Mouse (Mus musculus): ENCODE results near the gene Gpr137c. TPM values are rescaled to one million over a fixed set of nuclear protein-coding genes. Genes with fewer than 3 reads are reported as not detected.

Gpr137c gene
- polyA plus RNA-seq, 1 experiment from 2014 or later = 0.69 TPM

- no peaks in the 10 kb centered on the region for H3K9me3 ChIP-seq (ENCODE audit: control insufficient read depth, low read length)
- H3K27me3 ChIP-seq (replicated peaks; ENCODE audit: control insufficient read depth, insufficient read depth, low read length) = no peaks in the 10 kb centered on the region
- H3K9ac ChIP-seq (ENCODE audit: low read depth, low read length) = no peak overlapping the region
- DNase-seq (ENCODE audit: low spot score) (no peak), ATAC-seq (replicated peaks; ENCODE audit: low FRiP score) (no peak)
- 79% methylated on average over 4 of the region's 4 CpGs for WGBS
- no peaks in the 10 kb centered on the region for H3K36me3 ChIP-seq (ENCODE audit: control insufficient read depth, insufficient read depth, low read length)
- no peak overlapping the region for H3K27ac ChIP-seq (ENCODE audit: low read depth, low read length)
- no peak overlapping the region for H3K4me3 ChIP-seq (ENCODE audit: low read depth, low read length)
- H3K4me2 ChIP-seq = no peak overlapping the region
- no peaks in the 10 kb centered on the region for H3K4me1 ChIP-seq (replicated peaks; ENCODE audit: control insufficient read depth, insufficient read depth, low read length)
Measured at GRCm38 (mm10) chr14:45210683-45211082, 8.8 kb upstream of the Gpr137c start.

GRCm38 (mm10) chr14:45211431-45211830, 8.1 kb upstream of the Gpr137c start:
- H3K4me1 ChIP-seq (replicated peaks; ENCODE audit: control insufficient read depth, insufficient read depth, low read length) = no peaks in the 10 kb centered on the region
- no peaks in the 10 kb centered on the region for H3K36me3 ChIP-seq (ENCODE audit: control insufficient read depth, insufficient read depth, low read length)
- H3K9ac ChIP-seq (ENCODE audit: low read depth, low read length) = no peak overlapping the region
- no peak for DNase-seq (ENCODE audit: low spot score)
- no peak overlapping the region for H3K4me2 ChIP-seq
- ATAC-seq (replicated peaks; ENCODE audit: low FRiP score) = no peak
- H3K27me3 ChIP-seq (replicated peaks; ENCODE audit: control insufficient read depth, insufficient read depth, low read length) = no peaks in the 10 kb centered on the region
- no peaks in the 10 kb centered on the region for H3K9me3 ChIP-seq (ENCODE audit: control insufficient read depth, low read length)
- H3K4me3 ChIP-seq (ENCODE audit: low read depth, low read length) = no peak overlapping the region
- 71% methylated on average over 1 of the region's 1 CpGs for WGBS
- no peak overlapping the region for H3K27ac ChIP-seq (ENCODE audit: low read depth, low read length)

- ATAC-seq (replicated peaks; ENCODE audit: low FRiP score) (no peak), DNase-seq (ENCODE audit: low spot score) (no peak)
- Histone ChIP-seq H3K9ac (ENCODE audit: low read depth, low read length) (no peak overlapping the region), H3K27ac (ENCODE audit: low read depth, low read length) (no peak overlapping the region), H3K4me1 (replicated peaks; ENCODE audit: control insufficient read depth, insufficient read depth, low read length) (no peaks in the 10 kb centered on the region), H3K4me3 (ENCODE audit: low read depth, low read length) (no peak overlapping the region), H3K4me2 (no peak overlapping the region), H3K36me3 (ENCODE audit: control insufficient read depth, insufficient read depth, low read length) (no peaks in the 10 kb centered on the region), H3K27me3 (replicated peaks; ENCODE audit: control insufficient read depth, insufficient read depth, low read length) (0 out of 2 replicates have a peak, but pooled peaks cover 3% of the 10 kb centered on the region), H3K9me3 (ENCODE audit: control insufficient read depth, low read length) (no peaks in the 10 kb centered on the region)
- WGBS = 89% methylated on average over 9 of the region's 9 CpGs
Measured at GRCm38 (mm10) chr14:45216711-45217340, 2.7 kb upstream of the Gpr137c start.

GRCm38 (mm10) chr14:45217693-45218092, 1.8 kb upstream of the Gpr137c start:
- Histone ChIP-seq H3K4me2 (no peak overlapping the region), H3K27me3 (replicated peaks; ENCODE audit: control insufficient read depth, insufficient read depth, low read length) (0 out of 2 replicates have a peak, but pooled peaks cover 3% of the 10 kb centered on the region), H3K9ac (ENCODE audit: low read depth, low read length) (no peak overlapping the region), H3K4me1 (replicated peaks; ENCODE audit: control insufficient read depth, insufficient read depth, low read length) (no peaks in the 10 kb centered on the region), H3K27ac (ENCODE audit: low read depth, low read length) (no peak overlapping the region), H3K9me3 (ENCODE audit: control insufficient read depth, low read length) (no peaks in the 10 kb centered on the region), H3K4me3 (ENCODE audit: low read depth, low read length) (no peak overlapping the region), H3K36me3 (ENCODE audit: control insufficient read depth, insufficient read depth, low read length) (no peaks in the 10 kb centered on the region)
- ATAC-seq (replicated peaks; ENCODE audit: low FRiP score) = no peak
- no peak for DNase-seq (ENCODE audit: low spot score)
- WGBS = 78% methylated on average over 4 of the region's 4 CpGs

- under 1% methylated on average over 55 of the region's 59 CpGs for WGBS
- peak; percentile 62 for DNase-seq (ENCODE audit: low spot score)
- Histone ChIP-seq H3K4me3 (ENCODE audit: low read depth, low read length) (peak within 1 kb of the TSS; percentile 73), H3K27me3 (replicated peaks; ENCODE audit: control insufficient read depth, insufficient read depth, low read length) (0 out of 2 replicates have a peak, but pooled peaks cover 3% of the 10 kb centered on the region), H3K4me2 (peak within 1 kb of the TSS; percentile 90), H3K4me1 (replicated peaks; ENCODE audit: control insufficient read depth, insufficient read depth, low read length) (no peaks in the 10 kb centered on the region), H3K36me3 (ENCODE audit: control insufficient read depth, insufficient read depth, low read length) (no peaks in the 10 kb centered on the region), H3K9me3 (ENCODE audit: control insufficient read depth, low read length) (no peaks in the 10 kb centered on the region), H3K9ac (ENCODE audit: low read depth, low read length) (peak within 1 kb of the TSS; percentile 71), H3K27ac (ENCODE audit: low read depth, low read length) (peak within 1 kb of the TSS; percentile 67)
- peak; percentile 27 for ATAC-seq (replicated peaks; ENCODE audit: low FRiP score)
Measured at GRCm38 (mm10) chr14:45220090-45220956, 806 bp downstream of the Gpr137c start, which contains the start of gene Txndc16. TSS of gene Txndc16 (minus strand) at chr14:45220328.

GRCm38 (mm10) chr14:45220957-45221630, 1.6 kb downstream of the Gpr137c start:
- Histone ChIP-seq H3K9me3 (ENCODE audit: control insufficient read depth, low read length) (no peaks in the 10 kb centered on the region), H3K9ac (ENCODE audit: low read depth, low read length) (peak overlapping the region; percentile 36; the same call in 1 of the 2 replicates), H3K4me1 (replicated peaks; ENCODE audit: control insufficient read depth, insufficient read depth, low read length) (no peaks in the 10 kb centered on the region), H3K36me3 (ENCODE audit: control insufficient read depth, insufficient read depth, low read length) (no peaks in the 10 kb centered on the region), H3K4me2 (peak overlapping the region; percentile 90), H3K27me3 (replicated peaks; ENCODE audit: control insufficient read depth, insufficient read depth, low read length) (0 out of 2 replicates have a peak, but pooled peaks cover 3% of the 10 kb centered on the region), H3K27ac (ENCODE audit: low read depth, low read length) (no peak overlapping the region), H3K4me3 (ENCODE audit: low read depth, low read length) (peak overlapping the region; percentile 73)
- DNase-seq (ENCODE audit: low spot score) (no peak), ATAC-seq (replicated peaks; ENCODE audit: low FRiP score) (no peak)
- 14% methylated on average over 11 of the region's 11 CpGs for WGBS

DNA sequence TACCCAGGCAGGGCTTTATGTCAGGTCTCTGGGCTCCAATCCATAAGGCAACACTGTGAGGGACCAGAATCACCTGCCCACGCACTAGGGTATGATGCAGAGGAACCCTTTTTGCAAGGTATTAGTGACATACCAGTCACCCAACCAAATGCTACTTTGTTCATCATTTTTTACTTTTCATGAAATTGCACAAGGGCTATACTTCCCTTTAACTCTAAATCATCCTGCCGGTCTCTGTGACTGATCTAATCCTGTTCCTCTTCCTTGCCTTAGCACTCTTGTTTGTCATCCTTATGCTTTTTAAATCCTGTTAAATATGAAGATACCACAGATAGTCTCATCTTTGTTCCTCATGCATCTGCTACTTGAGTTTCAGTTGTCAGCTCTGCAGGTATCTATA, 19.5 kb downstream of the Gpr137c start:
- 50% methylated on average over 2 of the region's 2 CpGs for WGBS
- H3K36me3 ChIP-seq (ENCODE audit: control insufficient read depth, insufficient read depth, low read length) = no peaks in the 10 kb centered on the region
- H3K27ac ChIP-seq (ENCODE audit: low read depth, low read length) = no peak overlapping the region
- ATAC-seq (replicated peaks; ENCODE audit: low FRiP score) = no peak
- no peak overlapping the region for H3K4me2 ChIP-seq
- H3K4me3 ChIP-seq (ENCODE audit: low read depth, low read length) = no peak overlapping the region
- no peak for DNase-seq (ENCODE audit: low spot score)
- no peaks in the 10 kb centered on the region for H3K27me3 ChIP-seq (replicated peaks; ENCODE audit: control insufficient read depth, insufficient read depth, low read length)
- no peaks in the 10 kb centered on the region for H3K4me1 ChIP-seq (replicated peaks; ENCODE audit: control insufficient read depth, insufficient read depth, low read length)
- no peak overlapping the region for H3K9ac ChIP-seq (ENCODE audit: low read depth, low read length)
- no peaks in the 10 kb centered on the region for H3K9me3 ChIP-seq (ENCODE audit: control insufficient read depth, low read length)

DNA sequence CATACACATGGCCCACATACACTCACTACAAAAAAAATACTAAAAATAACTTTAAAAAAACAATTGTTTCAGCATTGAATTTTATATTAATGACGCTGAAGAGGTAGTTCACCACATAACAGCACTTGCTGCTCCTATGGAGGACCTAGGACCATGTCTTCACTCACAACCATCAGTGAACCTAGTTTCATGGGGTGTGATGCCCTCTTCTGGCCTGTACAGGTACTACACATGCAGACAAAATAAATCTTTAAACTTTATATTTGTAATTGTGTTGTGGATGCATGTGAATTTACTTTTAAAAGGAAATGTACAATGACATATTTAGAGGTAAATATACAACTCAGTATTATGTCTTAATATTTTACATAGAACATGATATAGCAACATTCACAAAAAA, 22.1 kb downstream of the Gpr137c start:
- Histone ChIP-seq H3K4me2 (no peak overlapping the region), H3K9ac (ENCODE audit: low read depth, low read length) (no peak overlapping the region), H3K9me3 (ENCODE audit: control insufficient read depth, low read length) (no peaks in the 10 kb centered on the region), H3K4me1 (replicated peaks; ENCODE audit: control insufficient read depth, insufficient read depth, low read length) (no peaks in the 10 kb centered on the region), H3K36me3 (ENCODE audit: control insufficient read depth, insufficient read depth, low read length) (no peaks in the 10 kb centered on the region), H3K27me3 (replicated peaks; ENCODE audit: control insufficient read depth, insufficient read depth, low read length) (no peaks in the 10 kb centered on the region), H3K27ac (ENCODE audit: low read depth, low read length) (no peak overlapping the region), H3K4me3 (ENCODE audit: low read depth, low read length) (no peak overlapping the region)
- ATAC-seq (replicated peaks; ENCODE audit: low FRiP score) (no peak), DNase-seq (ENCODE audit: low spot score) (no peak)
- WGBS = 44% methylated on average over 1 of the region's 1 CpGs
